Mouse (Mus musculus): Measurements from ENCODE around the gene Grap2.

Gene Grap2

DNA sequence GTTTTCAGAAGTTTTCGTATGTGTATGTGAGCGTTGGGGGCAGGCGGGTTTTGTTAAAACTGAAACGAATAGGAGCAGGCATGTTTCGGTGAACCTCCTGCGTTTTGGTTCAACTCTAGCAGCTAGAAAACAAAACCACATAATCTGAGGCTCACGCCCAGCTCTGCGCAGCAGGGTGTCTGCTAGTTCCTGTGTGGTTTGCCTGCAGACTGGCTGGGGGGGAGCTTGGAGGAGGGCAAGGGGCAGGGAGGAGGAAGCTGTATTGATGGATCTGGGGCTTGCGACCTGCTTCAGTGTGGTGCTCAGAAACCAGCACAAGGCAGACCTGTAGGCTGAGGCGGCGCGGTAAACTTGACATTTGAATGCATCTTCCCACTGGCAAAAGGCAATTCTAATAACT is at the start of gene Grap2:
Gene Grap2 (plus strand): TSS at position 304 of the 400 bp plus-strand sequence.
- DNase-seq (ENCODE audit: low read depth, low spot score) = no peak

DNA sequence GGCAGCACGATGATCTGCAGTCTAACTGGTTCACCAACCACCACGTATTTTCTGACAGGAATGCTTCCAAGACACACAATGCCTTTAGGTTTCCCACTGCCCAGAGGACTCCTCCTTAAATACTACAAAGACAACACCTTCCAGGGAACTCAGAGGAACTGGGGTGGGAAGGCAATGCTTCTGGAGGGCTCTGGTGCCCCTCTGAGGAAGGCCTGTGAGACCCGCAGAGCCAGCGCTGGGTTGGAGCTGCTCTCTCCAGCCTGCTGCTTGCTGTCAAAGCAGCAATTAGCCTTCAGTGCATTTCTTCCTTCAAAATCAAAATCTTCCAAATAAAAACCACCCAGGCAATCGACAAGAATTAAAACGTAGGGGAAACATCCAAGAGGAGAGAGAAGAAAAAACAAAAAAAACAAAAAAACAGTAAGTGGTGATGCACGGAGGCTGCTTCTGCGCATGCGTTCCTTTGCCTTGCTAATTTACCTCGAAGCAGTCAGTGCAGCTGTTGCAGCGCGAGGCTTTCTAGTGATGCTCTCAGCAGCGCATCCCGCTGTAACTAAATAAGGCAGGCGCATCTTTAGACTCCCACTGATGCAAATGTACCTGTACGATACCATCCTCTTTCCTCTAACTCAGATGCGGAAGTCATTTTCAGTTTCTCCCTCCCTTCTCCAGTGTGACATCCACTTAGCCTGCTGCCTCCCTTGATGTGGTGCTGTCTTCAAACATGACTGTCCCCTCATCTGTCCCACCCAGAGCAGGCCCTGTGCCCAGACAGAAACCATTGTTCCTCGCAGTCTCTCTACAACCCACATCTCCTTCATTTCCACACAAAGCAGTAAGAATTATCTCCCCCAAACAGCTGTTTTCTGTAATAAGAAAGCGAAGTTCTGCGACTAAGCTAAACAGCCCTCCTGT is 42.2 kb upstream of the Grap2 start:
- no peak for DNase-seq (ENCODE audit: low read depth, low spot score)

DNA sequence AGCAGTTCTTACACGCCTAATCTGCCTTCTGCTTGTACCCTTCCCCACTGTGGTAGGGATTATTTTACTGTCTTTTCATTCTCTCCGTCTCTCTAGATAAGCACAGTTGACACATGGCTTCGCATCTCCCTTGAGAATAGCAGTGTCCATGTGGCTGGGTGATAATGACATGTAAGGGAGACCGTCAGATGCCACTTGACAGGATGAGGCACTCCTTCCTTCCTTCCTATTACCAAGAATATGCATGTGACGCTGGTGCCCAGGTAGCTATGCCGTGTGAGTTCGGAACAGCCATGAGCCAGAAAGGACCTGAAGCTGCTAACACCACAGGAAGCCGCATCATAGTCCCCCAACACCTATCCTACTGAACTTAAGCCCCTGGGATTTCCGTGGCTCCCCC is 41.4 kb upstream of the Grap2 start:
- no peak for DNase-seq (ENCODE audit: low read depth, low spot score)

DNA sequence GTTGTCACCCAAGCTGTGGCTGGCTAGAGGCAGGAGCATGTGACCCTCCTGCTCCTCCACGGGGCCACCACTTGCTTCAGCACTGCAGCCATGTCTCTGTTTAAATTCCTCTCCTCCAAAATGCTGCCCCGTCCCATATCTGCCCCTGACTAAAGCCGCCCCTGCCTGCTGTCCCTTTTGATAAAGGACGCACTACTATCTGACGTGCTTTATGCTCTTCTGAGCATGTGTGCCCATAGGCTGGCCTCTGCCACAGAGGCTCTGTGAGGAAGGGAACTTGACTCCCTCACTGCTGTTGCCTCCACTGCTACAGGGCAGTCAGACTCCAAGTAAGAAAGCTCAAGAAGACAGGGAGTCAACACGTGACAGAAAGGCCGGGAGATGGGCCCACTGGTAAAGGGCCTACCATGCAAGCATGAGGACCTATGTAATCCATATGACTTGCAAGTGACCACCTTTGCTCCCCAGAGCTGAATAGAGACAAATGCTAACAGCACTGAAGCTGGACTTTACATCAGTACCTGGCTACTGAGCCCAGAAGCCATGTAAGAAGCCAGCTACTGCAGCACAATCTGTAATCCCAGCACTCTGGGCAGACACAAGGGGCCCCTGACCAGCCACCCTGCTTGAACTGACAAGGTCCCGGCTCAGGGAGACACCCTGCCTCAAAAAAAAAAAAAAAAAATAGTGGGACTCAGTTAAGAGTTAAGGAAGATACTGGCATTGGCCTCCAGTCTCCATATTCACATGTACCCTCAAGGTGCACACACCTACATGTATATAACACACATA is 39.9 kb upstream of the Grap2 start:
- no peak for DNase-seq (ENCODE audit: low read depth, low spot score)

DNA sequence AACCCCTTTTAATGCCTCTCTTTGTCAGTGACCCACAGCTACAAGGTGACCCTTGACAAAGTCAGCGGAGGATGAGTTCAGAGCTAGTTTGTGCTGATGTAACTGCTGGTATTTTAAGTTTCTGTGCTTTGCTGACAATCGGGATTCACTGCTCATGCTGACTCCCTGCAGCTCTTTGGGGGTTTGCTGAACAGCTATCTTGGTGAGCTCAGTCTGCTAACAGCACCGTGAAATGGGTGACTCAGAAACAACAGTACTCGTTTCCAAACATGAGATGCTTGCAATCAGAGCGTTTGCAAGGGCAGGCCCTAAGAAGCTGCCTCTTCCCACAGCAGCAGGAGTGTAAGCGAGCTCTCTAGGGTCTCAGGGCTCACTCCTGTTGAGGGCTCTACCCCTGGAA is 39.1 kb upstream of the Grap2 start:
- DNase-seq (ENCODE audit: low read depth, low spot score) = no peak

DNA sequence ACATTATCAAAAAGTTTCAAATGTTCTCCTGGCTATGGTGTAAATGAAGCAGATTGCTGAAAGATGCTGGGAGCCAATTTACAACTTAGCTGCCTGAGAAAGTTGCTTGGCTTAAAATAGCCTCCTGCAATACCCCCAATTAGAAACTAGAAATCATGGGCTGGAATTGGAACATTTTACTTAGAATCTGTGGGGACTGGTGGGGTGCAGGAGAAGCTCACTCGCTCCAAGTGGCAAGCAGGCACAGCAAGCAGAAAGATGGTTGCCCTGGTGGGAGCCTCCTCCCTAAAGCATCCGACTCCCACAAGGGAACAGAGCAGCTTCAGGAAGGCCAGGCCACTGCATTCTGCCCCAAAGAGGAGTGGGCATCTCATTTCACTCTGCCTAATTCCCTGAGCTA is 36.3 kb upstream of the Grap2 start:
- no peak for DNase-seq (ENCODE audit: low read depth, low spot score)

DNA sequence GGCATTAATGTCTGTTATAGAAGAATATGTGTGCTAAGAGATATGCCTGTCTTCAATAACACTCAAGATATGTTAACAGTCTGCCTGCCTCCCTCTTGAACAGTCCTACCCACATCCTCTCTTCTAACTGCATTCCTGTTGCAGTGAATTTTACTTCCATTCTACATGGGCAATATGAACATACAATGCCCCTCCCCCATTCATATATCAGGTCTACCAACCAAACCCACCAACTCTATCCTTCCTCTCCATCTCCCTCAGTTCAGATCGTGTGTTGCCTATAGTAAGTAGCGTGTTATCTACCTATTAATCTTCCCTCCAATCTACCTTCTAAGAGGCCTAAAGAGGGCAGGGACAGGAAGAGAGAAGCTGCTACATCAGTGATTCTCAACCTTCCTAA is 34.3 kb upstream of the Grap2 start:
- DNase-seq (ENCODE audit: low read depth, low spot score) = no peak

DNA sequence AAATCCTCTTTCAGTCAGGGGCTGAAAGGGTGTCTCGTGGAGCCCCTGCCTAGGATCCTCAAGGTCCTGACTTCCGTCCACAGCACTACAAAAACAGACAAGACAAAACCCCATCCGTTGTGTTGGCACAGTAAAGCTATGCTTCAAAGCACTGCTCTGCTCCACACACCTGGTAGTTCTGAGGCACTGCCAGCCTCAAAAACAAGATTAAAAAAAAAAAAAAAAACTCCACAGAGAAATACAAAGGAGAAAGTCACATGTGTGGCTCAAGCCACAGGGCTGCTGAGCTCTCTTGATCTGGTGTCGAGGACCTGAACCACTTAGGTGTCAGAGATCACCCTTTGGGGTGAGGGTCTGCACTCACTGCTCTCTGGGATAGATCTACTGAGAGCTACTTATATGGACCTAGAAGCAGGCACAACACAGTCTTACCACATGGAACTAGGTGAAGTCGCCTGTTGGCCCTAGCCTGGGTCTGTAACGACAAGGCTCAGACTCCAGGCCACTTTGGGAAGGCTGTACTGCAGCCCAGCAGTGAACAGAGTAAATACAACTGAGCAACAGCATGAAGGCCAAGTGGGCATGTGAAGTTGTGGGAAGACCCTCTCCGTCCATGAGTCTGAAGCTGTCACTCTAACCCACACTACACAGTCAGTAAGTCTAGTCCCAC is 33.6 kb upstream of the Grap2 start:
- no peak for DNase-seq (ENCODE audit: low read depth, low spot score)

DNA sequence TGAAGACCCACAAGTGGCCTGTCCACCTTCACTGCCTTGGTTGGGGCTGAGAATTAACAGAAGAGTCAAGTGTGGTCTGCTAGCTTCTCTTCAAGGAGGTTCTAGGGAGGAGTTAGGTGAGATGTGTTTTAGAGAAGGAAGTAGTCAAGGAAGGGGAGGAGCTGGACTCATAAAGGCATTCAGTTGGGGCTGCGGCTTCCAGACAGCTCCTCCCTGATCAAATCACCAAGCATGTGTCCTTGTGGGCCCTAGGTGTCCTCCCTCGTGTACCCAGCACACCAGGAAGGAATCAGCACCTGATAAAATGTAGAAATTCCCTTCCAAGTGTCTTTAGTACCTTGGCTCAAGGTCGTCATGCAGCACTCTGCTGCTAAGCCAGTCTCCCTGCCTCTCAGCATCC is 28.3 kb upstream of the Grap2 start:
- DNase-seq (ENCODE audit: low read depth, low spot score) = no peak

DNA sequence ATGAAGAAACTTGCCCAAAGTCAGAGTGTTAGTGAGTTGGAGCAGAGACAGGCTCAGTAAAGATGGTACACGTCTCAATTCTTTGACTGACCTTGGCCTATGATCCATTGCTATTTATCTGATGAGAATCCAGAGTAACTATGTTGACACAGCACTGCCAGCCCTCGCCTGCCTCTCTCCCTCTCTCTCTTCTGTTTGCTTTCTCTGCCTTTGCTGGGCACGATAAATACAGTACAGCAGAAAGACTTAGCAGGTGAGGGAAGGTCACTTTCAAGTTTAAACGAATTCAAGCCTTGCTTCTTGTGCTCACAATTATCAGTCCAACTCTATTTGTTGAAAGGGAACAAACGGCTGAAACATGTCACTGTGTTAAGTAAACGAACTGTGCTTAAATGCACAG is 27.0 kb upstream of the Grap2 start:
- no peak for DNase-seq (ENCODE audit: low read depth, low spot score)

DNA sequence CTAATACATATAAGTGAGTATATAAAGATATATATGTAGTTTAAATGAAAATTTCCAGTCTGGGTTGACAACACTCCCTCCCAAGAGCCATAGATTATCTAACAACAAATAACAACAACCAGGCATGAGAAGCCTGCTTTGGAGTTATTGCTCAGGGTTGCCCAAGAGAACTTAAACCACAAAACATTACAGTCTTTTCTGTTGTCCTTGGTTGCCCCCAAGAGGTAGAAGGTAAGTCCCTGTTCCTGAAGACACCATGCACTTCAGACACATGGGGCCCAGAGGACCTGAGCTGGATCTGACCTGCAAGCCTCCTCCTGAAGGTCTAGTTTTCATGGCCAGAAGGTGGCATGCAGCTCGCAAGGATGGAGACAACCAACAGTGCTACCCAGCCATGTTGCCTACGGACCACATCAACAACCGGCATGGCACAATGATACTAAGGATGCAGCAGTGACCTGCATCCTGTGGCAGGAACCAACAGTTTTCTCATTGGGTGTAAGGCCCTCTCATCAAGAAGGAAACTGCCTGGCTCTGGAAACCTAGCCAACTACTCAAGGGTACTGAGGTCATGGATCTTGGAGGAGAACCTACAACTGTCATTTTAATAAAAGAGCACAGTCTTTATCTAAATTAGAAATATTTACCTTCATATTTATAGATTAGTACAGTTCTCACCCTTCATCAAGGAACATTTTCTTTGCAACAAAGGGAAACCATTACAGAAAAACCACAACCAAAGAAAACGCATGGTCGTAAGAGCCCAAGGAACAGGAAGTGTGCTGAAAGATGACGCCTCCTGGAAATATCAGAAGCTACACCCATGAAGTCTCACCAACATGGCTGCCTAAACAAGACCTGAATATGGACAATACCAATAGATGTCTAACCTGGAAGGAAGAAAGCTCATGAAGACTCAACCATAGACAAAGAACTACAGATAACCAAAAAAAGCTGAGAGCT is 17.3 kb upstream of the Grap2 start:
- DNase-seq (ENCODE audit: low read depth, low spot score) = no peak

DNA sequence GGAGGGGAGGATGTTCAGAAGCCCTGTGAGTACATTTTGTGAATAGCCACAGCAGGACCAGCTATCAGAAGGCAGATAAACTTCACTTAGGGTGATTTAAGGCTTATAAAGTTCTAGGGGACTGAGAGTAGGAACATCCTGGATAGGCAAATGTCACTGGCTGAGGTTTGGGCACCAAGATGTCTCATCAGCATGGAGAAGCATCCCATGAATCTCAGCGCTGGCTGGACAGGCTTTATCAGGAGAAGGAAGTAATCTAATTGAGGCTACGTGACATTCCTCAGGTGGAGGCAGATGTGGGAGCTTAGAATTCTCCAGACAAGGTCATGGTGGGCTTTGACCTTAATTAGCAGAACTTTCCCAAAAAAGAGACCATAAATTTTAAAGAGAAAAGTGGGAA is 16.4 kb upstream of the Grap2 start:
- DNase-seq (ENCODE audit: low read depth, low spot score) = no peak

DNA sequence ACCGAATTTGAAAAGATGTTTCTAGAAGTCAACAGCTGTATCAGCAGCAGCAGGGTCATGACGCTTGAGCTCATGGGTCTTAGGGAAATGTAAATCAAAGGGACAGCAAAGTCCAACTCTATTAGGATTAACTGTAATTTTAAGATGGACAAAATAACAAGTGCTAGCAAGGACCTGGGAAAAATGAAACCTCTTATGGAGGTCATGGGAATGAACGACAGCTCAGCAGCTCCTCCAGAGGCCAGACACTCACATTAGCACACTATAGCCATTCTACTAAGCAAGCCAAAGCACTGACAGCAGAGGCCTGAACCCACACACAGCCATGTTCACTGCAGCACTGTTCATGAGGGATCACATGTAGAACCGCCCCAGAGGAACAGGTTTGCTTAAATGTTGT is 14.6 kb upstream of the Grap2 start:
- DNase-seq (ENCODE audit: low read depth, low spot score) = no peak

DNA sequence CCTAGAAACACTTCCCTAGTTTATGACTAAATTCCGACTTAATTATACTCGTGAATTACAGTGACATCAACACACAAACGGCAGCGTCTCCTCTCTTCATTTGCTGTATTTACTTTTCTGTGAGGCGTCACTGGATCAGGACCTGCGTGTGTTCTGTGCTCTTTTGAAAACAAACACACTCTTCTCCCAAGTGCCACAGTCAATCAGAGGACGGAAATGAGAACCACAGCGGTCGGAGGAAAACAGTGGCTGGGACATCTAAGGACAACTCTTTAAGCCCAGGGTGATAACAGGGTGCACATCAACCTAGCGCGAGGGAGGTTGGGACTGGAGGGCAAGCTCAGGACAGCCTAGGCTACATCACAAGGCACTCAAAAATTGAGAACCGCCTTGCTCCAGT is 12.9 kb upstream of the Grap2 start:
- DNase-seq (ENCODE audit: low read depth, low spot score) = no peak

DNA sequence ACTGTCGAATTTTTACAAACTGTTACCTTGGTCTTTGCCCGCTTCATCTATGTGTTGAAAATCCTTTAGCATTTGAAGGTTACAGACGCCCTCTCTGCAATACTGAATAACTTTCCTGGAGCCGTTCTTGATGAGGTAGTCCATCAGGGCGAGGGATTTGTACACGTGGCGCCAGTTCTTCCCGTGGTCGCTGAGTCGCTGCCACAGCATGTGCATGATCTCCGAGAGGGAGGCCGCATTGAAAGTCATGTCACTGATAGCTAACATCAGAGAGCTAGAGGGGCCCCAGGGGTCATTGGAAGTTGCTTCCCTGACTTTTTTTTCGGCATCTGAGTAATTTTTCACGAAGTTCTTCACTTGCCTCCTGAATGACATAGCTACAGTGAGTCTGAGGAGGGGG is 12.4 kb upstream of the Grap2 start:
- DNase-seq (ENCODE audit: low read depth, low spot score) = no peak

DNA sequence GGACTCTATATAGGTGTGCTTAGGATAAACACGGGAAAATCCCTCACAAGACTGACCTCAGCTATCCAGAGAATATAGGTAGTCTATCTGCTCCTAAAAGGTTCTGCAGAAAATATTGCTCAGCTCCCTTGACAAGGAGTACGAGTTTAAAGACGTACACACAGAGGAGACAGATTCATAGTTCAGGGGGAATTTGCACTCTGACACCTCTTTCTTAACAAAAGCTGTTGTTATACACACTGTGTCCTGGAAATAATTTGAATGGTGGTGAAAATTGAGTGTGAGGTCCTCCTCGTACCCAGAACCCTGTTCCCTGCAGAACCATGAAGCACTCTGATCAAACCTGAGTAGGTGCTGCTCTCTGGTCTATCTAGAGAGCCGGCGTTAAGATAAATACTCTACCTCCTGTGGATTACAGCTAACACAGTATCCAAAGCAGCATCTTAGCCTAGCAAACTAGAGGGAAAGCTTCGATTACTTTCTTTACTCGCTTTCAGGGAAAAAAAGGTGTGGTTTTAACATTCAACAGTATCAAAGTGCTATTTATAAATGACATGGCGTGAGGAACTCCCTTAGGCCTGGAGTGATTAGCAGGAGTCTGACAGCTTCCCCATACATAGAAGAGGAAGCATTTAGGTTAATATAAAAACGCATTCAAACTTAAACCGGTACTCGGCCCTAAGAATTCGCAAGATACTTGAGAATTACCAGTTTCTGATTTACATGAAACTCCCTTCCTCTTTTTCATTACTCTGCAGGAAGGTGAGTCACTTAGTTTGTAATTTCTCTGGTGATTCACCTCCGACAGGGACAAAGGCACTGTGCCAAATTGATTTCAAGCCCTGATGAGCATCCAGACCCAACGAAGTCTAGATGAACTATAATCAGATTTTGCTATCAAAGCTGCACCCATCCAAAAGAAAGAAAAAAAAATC is 11.5 kb upstream of the Grap2 start:
- no peak for DNase-seq (ENCODE audit: low read depth, low spot score)

DNA sequence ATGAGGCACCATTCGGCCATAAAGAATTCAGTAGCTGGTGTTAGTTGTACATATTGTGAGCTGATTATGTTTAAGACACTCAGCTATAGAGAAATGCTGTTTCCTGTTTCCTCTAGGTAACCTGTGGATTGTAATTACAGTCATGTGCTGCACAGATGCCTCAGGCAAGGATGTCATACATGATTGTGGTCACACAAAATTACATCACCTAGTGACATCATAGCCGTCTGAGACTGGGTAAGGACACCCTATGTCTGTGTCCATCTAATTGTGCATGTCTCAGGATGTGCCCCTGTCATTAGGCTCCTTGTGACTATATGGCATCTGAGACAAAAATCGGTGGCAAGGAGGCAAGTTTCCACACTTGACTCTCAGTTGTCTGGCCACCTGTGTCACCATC is 9.9 kb upstream of the Grap2 start:
- no peak for DNase-seq (ENCODE audit: low read depth, low spot score)

DNA sequence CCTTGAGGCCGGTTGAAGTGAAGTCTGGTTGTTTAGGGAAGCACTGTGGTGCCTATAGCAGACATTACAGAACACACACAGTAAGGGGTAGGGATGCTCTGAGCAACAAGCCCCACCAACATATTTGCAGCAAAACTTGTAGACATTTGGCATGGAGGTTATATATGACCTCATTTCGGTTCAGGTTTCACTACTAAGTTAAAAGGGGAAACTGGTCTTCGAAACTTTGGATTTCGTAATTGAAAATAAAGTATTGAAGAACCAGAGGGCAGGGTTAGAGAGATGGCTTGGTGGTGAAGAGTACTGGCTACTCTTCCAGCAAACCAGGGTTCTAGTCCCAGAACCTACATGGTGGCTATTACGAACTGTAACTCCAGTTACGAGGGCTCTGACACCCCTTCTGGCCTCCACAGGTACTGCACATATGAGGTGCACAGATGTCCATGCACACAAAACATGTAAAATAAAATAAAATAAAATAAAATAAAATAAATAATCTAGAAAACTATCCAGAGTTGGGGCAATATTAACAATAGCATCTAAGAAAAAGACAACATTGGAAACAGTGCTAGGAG is 8.7 kb upstream of the Grap2 start:
- no peak for DNase-seq (ENCODE audit: low read depth, low spot score)

DNA sequence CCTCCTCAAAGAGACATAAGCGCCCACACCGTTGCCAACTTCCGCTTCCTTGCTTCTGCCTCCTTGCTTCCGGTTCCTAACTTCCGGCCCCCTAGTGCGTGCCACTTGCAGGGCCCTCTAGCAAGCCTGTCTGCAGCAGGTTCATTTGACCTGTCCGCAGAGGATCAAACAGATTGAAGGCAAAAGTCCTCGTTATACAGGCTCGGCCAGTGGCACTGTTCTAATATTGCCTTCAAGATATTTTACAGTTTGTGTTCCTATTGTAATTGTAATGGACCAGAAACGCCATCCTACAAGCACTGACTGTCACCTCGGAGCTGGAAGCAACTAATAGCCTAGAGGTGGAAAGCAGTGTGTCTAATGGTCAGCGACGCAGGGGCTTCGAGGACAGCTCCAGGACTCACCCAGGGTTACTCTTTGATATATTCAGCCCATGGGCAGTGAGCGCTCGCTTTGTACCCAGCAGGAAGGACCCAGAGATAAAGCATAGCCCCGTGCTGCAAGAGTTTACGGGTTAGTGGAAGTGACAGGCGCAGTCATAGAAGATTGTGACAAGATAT is 7.2 kb upstream of the Grap2 start, which contains the start of gene Enthd1:
Gene Enthd1 (minus strand): TSS at position 51 of the 560 bp plus-strand sequence.
- no peak for DNase-seq (ENCODE audit: low read depth, low spot score)

Measured in WW6 (cell line).